ENCODE assay signal across 17 mouse cellular contexts in the genomic region with DNA sequence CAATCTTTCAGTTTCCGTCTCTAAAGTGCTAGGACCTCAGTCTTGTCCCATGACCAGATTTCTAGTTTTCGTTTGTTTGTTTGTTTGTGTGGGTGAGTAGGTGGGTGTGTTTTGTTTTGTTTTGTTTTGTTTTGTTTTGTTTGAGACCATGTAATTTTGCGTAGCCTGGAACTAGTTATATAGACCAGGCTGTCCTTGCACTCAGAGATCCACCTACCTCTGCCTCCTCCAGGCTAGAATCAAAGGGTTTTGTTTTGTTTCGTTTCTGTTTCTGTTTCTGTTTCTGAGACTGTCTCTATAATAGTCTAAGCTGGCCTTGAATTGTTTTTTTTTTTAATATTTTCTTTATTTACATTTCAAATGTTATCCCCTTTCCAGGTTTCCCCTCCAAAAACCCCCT.
"Had no signal": no experiment of that assay in that cellular context is flagged by ENCODE, and none has a peak within 500 bp of the region (broad histone marks: within the 10 kb centered on the region; RNA-seq: fewer than 3 reads in every experiment).

No protein-coding gene starts in this region.

- DNase-seq: kidney, adult 2 months; layer of hippocampus, postnatal 36 days; liver; lung, adult 18-20 months; lung, postnatal 10 days; lung, postnatal 36 days; midbrain, embryonic 14.5 days; thymus, postnatal 25 days had no signal

- H3K27me3 ChIP-seq: limb, embryonic 13.5 days; lung, embryonic 15.5 days; neural tube, embryonic 13.5 days had no signal

- ATAC-seq: liver, embryonic 12.5 days had no signal

- H3K4me1 ChIP-seq: limb, embryonic 10.5 days; limb, embryonic 13.5 days; liver, embryonic 12.5 days; liver, embryonic 15.5 days; lung, embryonic 15.5 days; neural tube, embryonic 13.5 days had no signal

- H3K9me3 ChIP-seq: limb, embryonic 10.5 days; limb, embryonic 13.5 days; liver, embryonic 12.5 days; liver, embryonic 15.5 days; lung, embryonic 15.5 days; neural tube, embryonic 13.5 days had no signal

- H3K36me3 ChIP-seq: limb, embryonic 10.5 days; limb, embryonic 13.5 days; liver, embryonic 12.5 days; liver, embryonic 15.5 days; lung, embryonic 15.5 days; neural tube, embryonic 13.5 days had no signal

- H3K9ac ChIP-seq: limb, embryonic 13.5 days; liver, embryonic 12.5 days; liver, embryonic 15.5 days; lung, embryonic 15.5 days; neural tube, embryonic 13.5 days had no signal

- H3K27ac ChIP-seq: kidney, postnatal 0 days; left cerebral cortex, adult 2 months; limb, embryonic 10.5 days; limb, embryonic 13.5 days; liver, embryonic 12.5 days; liver, embryonic 15.5 days; lung, embryonic 15.5 days; neural tube, embryonic 13.5 days had no signal

- H3K4me2 ChIP-seq: limb, embryonic 13.5 days; liver, embryonic 12.5 days; liver, embryonic 15.5 days; lung, embryonic 15.5 days; midbrain, embryonic 11.5 days; neural tube, embryonic 13.5 days had no signal

- H3K4me3 ChIP-seq: left cerebral cortex, adult 2 months; limb, embryonic 10.5 days; limb, embryonic 13.5 days; liver, embryonic 12.5 days; liver, embryonic 15.5 days; lung, embryonic 15.5 days; neural tube, embryonic 13.5 days had no signal
